Mouse (Mus musculus): Measurements from ENCODE around the gene 1700012A03Rik.

The 1700012A03Rik gene

GRCm38 (mm10) chr6:32072161-32072560 is 22.1 kb downstream of the 1700012A03Rik start:
- DNase-seq (ENCODE audit: low read depth, low spot score), result no peak

GRCm38 (mm10) chr6:32093312-32093711 is 43.3 kb downstream of the 1700012A03Rik start:
- DNase-seq (ENCODE audit: low read depth, low spot score), result no peak

GRCm38 (mm10) chr6:32105547-32106275 is 55.7 kb downstream of the 1700012A03Rik start:
- DNase-seq (ENCODE audit: low read depth, low spot score), result no peak

Measured in WW6 (cell line).